Mouse (Mus musculus): ENCODE results near the gene Arfip1.

DNA sequence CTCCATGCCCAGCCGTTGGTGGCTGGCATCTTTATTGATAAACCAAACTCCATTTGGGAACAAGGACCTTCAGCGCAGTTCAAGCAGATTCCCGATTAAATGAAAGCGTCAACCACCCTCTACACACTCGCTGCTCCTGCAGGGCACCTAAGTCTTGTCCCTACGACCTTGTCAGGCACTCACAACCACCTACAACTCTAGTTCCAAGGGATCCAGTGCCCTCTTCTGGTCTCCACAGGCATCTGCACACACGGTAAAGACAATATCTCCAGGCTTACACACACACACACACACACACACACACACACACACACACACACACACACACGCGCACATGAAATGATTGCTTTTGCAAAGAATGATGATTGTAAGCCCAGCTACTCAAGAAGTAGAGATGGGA, 49.2 kb upstream of the Arfip1 start:
- TF ChIP-seq CTCF (IDR thresholded peaks at IDR 0.05; ENCODE audit: low read depth) (no peak), EP300 (optimal IDR thresholded peaks at IDR 0.05) (no peak)
